Comparison of ENCODE assay signal across 13 mouse cellular contexts in genomic region chr8:106623016-106623415, GRCm38 (mm10). TPM values are rescaled to one million over a fixed set of nuclear protein-coding genes. Genes with fewer than 3 reads are reported as not detected.
DNase-seq lines count a peak whose midpoint lies in the region; ATAC-seq and TF ChIP-seq lines count a peak whose summit lies in the region.
"Had no signal": no experiment of that assay in that cellular context is flagged by ENCODE, and none has a peak within 500 bp of the region (broad histone marks: within the 10 kb centered on the region; RNA-seq: fewer than 3 reads in every experiment).

No protein-coding gene starts in this region.

- no peak overlapping the region for H3K9ac ChIP-seq in embryonic facial prominence, embryonic 13.5 days
- no peak overlapping the region for H3K9ac ChIP-seq in kidney, postnatal 0 days (ENCODE audit: low read depth, low read length)
- no peak overlapping the region for H3K9ac ChIP-seq in forebrain, embryonic 13.5 days
- H3K9ac ChIP-seq: liver, embryonic 14.5 days had no signal

- no peak for TF ChIP-seq POLR2A in small intestine, adult 2 months (IDR thresholded peaks at IDR 0.05; ENCODE audit: low read depth, low read length)

- no peak overlapping the region for H3K4me3 ChIP-seq in embryonic facial prominence, embryonic 13.5 days
- H3K4me3 ChIP-seq in embryonic facial prominence, embryonic 10.5 days, result no peak overlapping the region
- H3K4me3 ChIP-seq in kidney, postnatal 0 days (replicated peaks; ENCODE audit: low read depth, low read length), result no peak overlapping the region
- H3K4me3 ChIP-seq in small intestine, adult 2 months (ENCODE audit: low read depth, low read length), result no peak overlapping the region
- H3K4me3 ChIP-seq in forebrain, embryonic 13.5 days, result no peak overlapping the region

- peak overlapping the region; percentile 30; the same call in 1 of the 2 replicates for H3K27ac ChIP-seq in embryonic facial prominence, embryonic 13.5 days
- H3K27ac ChIP-seq in embryonic facial prominence, embryonic 10.5 days (replicated peaks), result no peak overlapping the region
- peak overlapping the region; percentile 79 for H3K27ac ChIP-seq in kidney, postnatal 0 days
- peak overlapping the region; percentile 92 for H3K27ac ChIP-seq in small intestine, adult 2 months (ENCODE audit: insufficient read depth, low read depth, low read length)
- no peak overlapping the region for H3K27ac ChIP-seq in forebrain, embryonic 13.5 days
- H3K27ac ChIP-seq: liver, embryonic 14.5 days had no signal

- 48% methylated on average over 5 of the region's 5 CpGs for WGBS in embryonic facial prominence, embryonic 13.5 days
- WGBS in embryonic facial prominence, embryonic 10.5 days, result 64% methylated on average over 5 of the region's 5 CpGs
- WGBS in kidney, postnatal 0 days, result 12% methylated on average over 5 of the region's 5 CpGs
- 16% methylated on average over 5 of the region's 5 CpGs for WGBS in small intestine, adult 2 months
- WGBS in forebrain, embryonic 13.5 days, result 86% methylated on average over 5 of the region's 5 CpGs

- no peak for DNase-seq in embryonic facial prominence, embryonic 10.5 days (ENCODE audit: low spot score)
- peak; percentile 65 for DNase-seq in induced T-regulatory cell, adult 2 months (ENCODE audit: low read depth)
- no peak for DNase-seq in kidney, postnatal 0 days (ENCODE audit: low spot score)
- no peak for DNase-seq in adrenal gland, adult 8-10 months
- DNase-seq: cerebellum, postnatal 36 days; gastrocnemius, postnatal 25 days; heart, postnatal 10 days; thymus, postnatal 14 days had no signal

- no peak for ATAC-seq in embryonic facial prominence, embryonic 13.5 days (ENCODE audit: insufficient number of reproducible peaks, insufficient read depth, low FRiP score, low TSS enrichment, low read depth)
- ATAC-seq in kidney, postnatal 0 days (replicated peaks; ENCODE audit: low FRiP score, low read depth), result peak; percentile 34; the same call in 1 of the 2 replicates
- ATAC-seq in forebrain, embryonic 13.5 days, result no peak
- no peak for ATAC-seq in megakaryocyte, adult 5-6 weeks (ENCODE audit: poor library complexity, severe bottlenecking)

- H3K4me1 ChIP-seq in embryonic facial prominence, embryonic 13.5 days, result peaks cover 27% of the 10 kb centered on the region
- peaks cover 36% of the 10 kb centered on the region for H3K4me1 ChIP-seq in embryonic facial prominence, embryonic 10.5 days
- peaks cover 7% of the 10 kb centered on the region for H3K4me1 ChIP-seq in kidney, postnatal 0 days (replicated peaks; ENCODE audit: insufficient read depth, low read length)
- peaks cover 48% of the 10 kb centered on the region for H3K4me1 ChIP-seq in small intestine, adult 2 months (ENCODE audit: control insufficient read depth, insufficient read depth, insufficient read length, low read length)
- H3K4me1 ChIP-seq in forebrain, embryonic 13.5 days, result peaks cover 6% of the 10 kb centered on the region

- no peaks in the 10 kb centered on the region for H3K27me3 ChIP-seq in embryonic facial prominence, embryonic 13.5 days
- no peaks in the 10 kb centered on the region for H3K27me3 ChIP-seq in embryonic facial prominence, embryonic 10.5 days (replicated peaks; ENCODE audit: low read depth, poor library complexity, severe bottlenecking)
- no peaks in the 10 kb centered on the region for H3K27me3 ChIP-seq in kidney, postnatal 0 days (ENCODE audit: insufficient read depth, low read length)
- H3K27me3 ChIP-seq in small intestine, adult 2 months (ENCODE audit: control insufficient read depth, insufficient read depth, low read length), result no peaks in the 10 kb centered on the region
- H3K27me3 ChIP-seq in forebrain, embryonic 13.5 days, result no peaks in the 10 kb centered on the region

- no peak for TF ChIP-seq CTCF in kidney, postnatal 0 days (IDR thresholded peaks at IDR 0.05; ENCODE audit: low read depth)
- TF ChIP-seq CTCF in small intestine, adult 2 months (IDR thresholded peaks at IDR 0.05; ENCODE audit: extremely low read depth, insufficient read length, insufficient replicate concordance, low read depth, low read length), result no peak

- no peaks in the 10 kb centered on the region for H3K36me3 ChIP-seq in embryonic facial prominence, embryonic 13.5 days
- H3K36me3 ChIP-seq in embryonic facial prominence, embryonic 10.5 days (replicated peaks), result no peaks in the 10 kb centered on the region
- H3K36me3 ChIP-seq in kidney, postnatal 0 days (ENCODE audit: insufficient read depth, low read length), result no peaks in the 10 kb centered on the region
- peaks cover 6% of the 10 kb centered on the region; the same call in 1 of the 2 replicates for H3K36me3 ChIP-seq in small intestine, adult 2 months (ENCODE audit: control insufficient read depth, insufficient read depth, low read length)
- no peaks in the 10 kb centered on the region for H3K36me3 ChIP-seq in forebrain, embryonic 13.5 days (ENCODE audit: poor library complexity, severe bottlenecking)

- no peak overlapping the region for H3K4me2 ChIP-seq in embryonic facial prominence, embryonic 13.5 days
- H3K4me2 ChIP-seq in kidney, postnatal 0 days (ENCODE audit: low read length), result peak overlapping the region; percentile 19; the same call in 1 of the 2 replicates
- H3K4me2 ChIP-seq in forebrain, embryonic 13.5 days, result no peak overlapping the region

- no peaks in the 10 kb centered on the region for H3K9me3 ChIP-seq in embryonic facial prominence, embryonic 13.5 days
- no peaks in the 10 kb centered on the region for H3K9me3 ChIP-seq in embryonic facial prominence, embryonic 10.5 days
- H3K9me3 ChIP-seq in kidney, postnatal 0 days (replicated peaks; ENCODE audit: low read length), result no peaks in the 10 kb centered on the region
- H3K9me3 ChIP-seq in forebrain, embryonic 13.5 days (replicated peaks), result no peaks in the 10 kb centered on the region

RNA-seq across cellular contexts. Expression of gene Cdh1, which starts 19.9 kb away (rescaled TPM):
- 37.9 and 44.5 TPM in 2 replicates for polyA plus RNA-seq in embryonic facial prominence, embryonic 13.5 days (2015; fragmentation: Nextera tagmentation; extraction: Ambion mirVana)
- polyA plus RNA-seq in embryonic facial prominence, embryonic 10.5 days (2016; fragmentation: Nextera tagmentation; extraction: Ambion mirVana), result 22.1 and 24.4 TPM in 2 replicates
- polyA plus RNA-seq in kidney, postnatal 0 days (2015; fragmentation: Nextera tagmentation; extraction: Ambion mirVana), result 74.0 and 89.3 TPM in 2 replicates
- polyA plus RNA-seq in small intestine, adult 2 months (2012; rRNA removed), result 88.3 and 234 TPM in 2 replicates
- polyA plus RNA-seq in forebrain, embryonic 13.5 days (2015; fragmentation: Nextera tagmentation; extraction: Ambion mirVana), result 0.53 and 0.58 TPM in 2 replicates
- total RNA-seq in adrenal gland, adult 8-10 months (2022), result under 1 TPM; 0.06 to 0.38 (median 0.21) TPM
- total RNA-seq in megakaryocyte, adult 5-6 weeks (2015), result 6.2 and 8.0 TPM in 2 replicates
- 5.2 and 7.0 TPM in 2 replicates for total RNA-seq in megakaryocyte, adult 5-6 weeks (2017)

RNA-seq across cellular contexts. Expression of gene Gm10073, which starts 49.8 kb away (rescaled TPM):
- polyA plus RNA-seq in embryonic facial prominence, embryonic 13.5 days (2015; fragmentation: Nextera tagmentation; extraction: Ambion mirVana), result 9.8 and 34.6 TPM in 2 replicates
- 6.0 and 8.1 TPM in 2 replicates for polyA plus RNA-seq in embryonic facial prominence, embryonic 10.5 days (2016; fragmentation: Nextera tagmentation; extraction: Ambion mirVana)
- 10.5 and 15.1 TPM in 2 replicates for polyA plus RNA-seq in kidney, postnatal 0 days (2015; fragmentation: Nextera tagmentation; extraction: Ambion mirVana)
- 78.0 and 81.0 TPM in 2 replicates for polyA plus RNA-seq in small intestine, adult 2 months (2012; rRNA removed)
- 6.9 and 9.8 TPM in 2 replicates for polyA plus RNA-seq in forebrain, embryonic 13.5 days (2015; fragmentation: Nextera tagmentation; extraction: Ambion mirVana)
- total RNA-seq in adrenal gland, adult 8-10 months (2022), result 100 to 1,000 TPM; 129 to 165 (median 142) TPM
- total RNA-seq in megakaryocyte, adult 5-6 weeks (2015), result 53.0 and 66.6 TPM in 2 replicates
- 5.4 and 6.9 TPM in 2 replicates for total RNA-seq in megakaryocyte, adult 5-6 weeks (2017)

RNA-seq across cellular contexts. Expression of gene Tango6, which starts 59.9 kb away (rescaled TPM):
- 11.3 and 11.5 TPM in 2 replicates for polyA plus RNA-seq in embryonic facial prominence, embryonic 13.5 days (2015; fragmentation: Nextera tagmentation; extraction: Ambion mirVana)
- 16.3 and 16.8 TPM in 2 replicates for polyA plus RNA-seq in embryonic facial prominence, embryonic 10.5 days (2016; fragmentation: Nextera tagmentation; extraction: Ambion mirVana)
- 6.4 and 7.7 TPM in 2 replicates for polyA plus RNA-seq in kidney, postnatal 0 days (2015; fragmentation: Nextera tagmentation; extraction: Ambion mirVana)
- 1.2 and 2.1 TPM in 2 replicates for polyA plus RNA-seq in small intestine, adult 2 months (2012; rRNA removed)
- 6.0 and 7.3 TPM in 2 replicates for polyA plus RNA-seq in forebrain, embryonic 13.5 days (2015; fragmentation: Nextera tagmentation; extraction: Ambion mirVana)
- 10 to 100 TPM; 10.2 to 14.2 (median 12.4) TPM for total RNA-seq in adrenal gland, adult 8-10 months (2022)
- 2.5 and 3.5 TPM in 2 replicates for total RNA-seq in megakaryocyte, adult 5-6 weeks (2015)
- 3.6 and 6.1 TPM in 2 replicates for total RNA-seq in megakaryocyte, adult 5-6 weeks (2017)

Comparison
In these comparisons a context has a peak if more than half of its experiments do, and no peak if none do; other contexts are left out.
1. H3K27ac ChIP-seq: peak in embryonic facial prominence, embryonic 13.5 days (single experiment), kidney, postnatal 0 days (single experiment) and small intestine, adult 2 months (single experiment); none in embryonic facial prominence, embryonic 10.5 days (single experiment) and forebrain, embryonic 13.5 days (single experiment).
2. RNA of gene Cdh1, which starts 19.9 kb away (polyA plus RNA-seq): 88.3 to 234 TPM in small intestine, adult 2 months, 74.0 to 89.3 TPM in kidney, postnatal 0 days, 37.9 to 44.5 TPM in embryonic facial prominence, embryonic 13.5 days and 22.1 to 24.4 TPM in embryonic facial prominence, embryonic 10.5 days; 0.53 to 0.58 TPM in forebrain, embryonic 13.5 days; every median in the first group is over 10 times any median in the second.